Mouse (Mus musculus): ENCODE results near the gene Calcrl. TPM values are rescaled to one million over a fixed set of nuclear protein-coding genes. Genes with fewer than 3 reads are reported as not detected.

The Calcrl gene
- polyA plus RNA-seq, 1 experiment from 2014 or later = 12.7 TPM

- no peaks in the 10 kb centered on the region for H3K4me1 ChIP-seq (replicated peaks)
- H3K9ac ChIP-seq (replicated peaks) = no peak overlapping the region
- no peak overlapping the region for H3K4me3 ChIP-seq (replicated peaks)
- H3K36me3 ChIP-seq = no peaks in the 10 kb centered on the region
- no peaks in the 10 kb centered on the region for H3K9me3 ChIP-seq
- no peak overlapping the region for H3K4me2 ChIP-seq
- H3K27ac ChIP-seq = no peak overlapping the region
- no peak for ATAC-seq (ENCODE audit: insufficient number of reproducible peaks, insufficient read depth, low FRiP score, low TSS enrichment, low read depth)
- H3K27me3 ChIP-seq = no peaks in the 10 kb centered on the region
These were observed 58.5 kb downstream of the Calcrl start for GRCm38 (mm10) chr2:84366742-84367141.

- no peaks in the 10 kb centered on the region for H3K9me3 ChIP-seq
- H3K4me2 ChIP-seq = no peak overlapping the region
- no peak overlapping the region for H3K4me3 ChIP-seq (replicated peaks)
- ATAC-seq (ENCODE audit: insufficient number of reproducible peaks, insufficient read depth, low FRiP score, low TSS enrichment, low read depth) = no peak
- 91% methylated on average over 3 of the region's 3 CpGs for WGBS
- H3K9ac ChIP-seq (replicated peaks) = no peak overlapping the region
- no peaks in the 10 kb centered on the region for H3K4me1 ChIP-seq (replicated peaks)
- H3K36me3 ChIP-seq = no peaks in the 10 kb centered on the region
- no peaks in the 10 kb centered on the region for H3K27me3 ChIP-seq
- no peak overlapping the region for H3K27ac ChIP-seq
These were observed 59.9 kb downstream of the Calcrl start for GRCm38 (mm10) chr2:84365266-84365665.

- H3K27ac ChIP-seq = no peak overlapping the region
- H3K4me1 ChIP-seq (replicated peaks) = no peaks in the 10 kb centered on the region
- H3K27me3 ChIP-seq = no peaks in the 10 kb centered on the region
- no peaks in the 10 kb centered on the region for H3K36me3 ChIP-seq
- ATAC-seq (ENCODE audit: insufficient number of reproducible peaks, insufficient read depth, low FRiP score, low TSS enrichment, low read depth) = 0 out of 2 replicates have a peak, but pooled peaks have one; percentile 31
- H3K9ac ChIP-seq (replicated peaks) = no peak overlapping the region
- 87% methylated on average over 6 of the region's 6 CpGs for WGBS
- H3K4me2 ChIP-seq = no peak overlapping the region
- no peak overlapping the region for H3K4me3 ChIP-seq (replicated peaks)
- no peaks in the 10 kb centered on the region for H3K9me3 ChIP-seq
These were observed 62.2 kb downstream of the Calcrl start for GRCm38 (mm10) chr2:84362779-84363719.

GRCm38 (mm10) chr2:84358690-84359343, 66.4 kb downstream of the Calcrl start:
- 55% methylated on average over 3 of the region's 3 CpGs for WGBS
- no peak overlapping the region for H3K27ac ChIP-seq
- H3K9me3 ChIP-seq = no peaks in the 10 kb centered on the region
- no peaks in the 10 kb centered on the region for H3K36me3 ChIP-seq
- no peak overlapping the region for H3K4me2 ChIP-seq
- no peak overlapping the region for H3K9ac ChIP-seq (replicated peaks)
- H3K4me3 ChIP-seq (replicated peaks) = no peak overlapping the region
- H3K4me1 ChIP-seq (replicated peaks) = no peaks in the 10 kb centered on the region
- no peak for ATAC-seq (ENCODE audit: insufficient number of reproducible peaks, insufficient read depth, low FRiP score, low TSS enrichment, low read depth)
- H3K27me3 ChIP-seq = no peaks in the 10 kb centered on the region

GRCm38 (mm10) chr2:84355281-84355680, 69.9 kb downstream of the Calcrl start:
- Histone ChIP-seq H3K4me1 (replicated peaks) (no peaks in the 10 kb centered on the region), H3K27me3 (no peaks in the 10 kb centered on the region), H3K36me3 (no peaks in the 10 kb centered on the region), H3K4me2 (no peak overlapping the region), H3K9me3 (no peaks in the 10 kb centered on the region), H3K9ac (replicated peaks) (no peak overlapping the region), H3K27ac (no peak overlapping the region), H3K4me3 (replicated peaks) (no peak overlapping the region)
- 46% methylated on average over 4 of the region's 4 CpGs for WGBS
- ATAC-seq (ENCODE audit: insufficient number of reproducible peaks, insufficient read depth, low FRiP score, low TSS enrichment, low read depth) = no peak

- Histone ChIP-seq H3K4me2 (no peak overlapping the region), H3K4me3 (replicated peaks) (no peak overlapping the region), H3K9ac (replicated peaks) (no peak overlapping the region), H3K4me1 (replicated peaks) (no peaks in the 10 kb centered on the region), H3K9me3 (no peaks in the 10 kb centered on the region), H3K27me3 (no peaks in the 10 kb centered on the region), H3K36me3 (no peaks in the 10 kb centered on the region), H3K27ac (no peak overlapping the region)
- WGBS = 63% methylated on average over 2 of the region's 2 CpGs
- ATAC-seq (ENCODE audit: insufficient number of reproducible peaks, insufficient read depth, low FRiP score, low TSS enrichment, low read depth) = no peak
These were observed 77.8 kb downstream of the Calcrl start for GRCm38 (mm10) chr2:84347376-84347775.

- Histone ChIP-seq H3K27me3 (no peaks in the 10 kb centered on the region), H3K9ac (replicated peaks) (no peak overlapping the region), H3K9me3 (no peaks in the 10 kb centered on the region), H3K27ac (no peak overlapping the region), H3K36me3 (no peaks in the 10 kb centered on the region), H3K4me2 (no peak overlapping the region), H3K4me1 (replicated peaks) (no peaks in the 10 kb centered on the region), H3K4me3 (replicated peaks) (no peak overlapping the region)
- 59% methylated on average over 2 of the region's 2 CpGs for WGBS
- ATAC-seq (ENCODE audit: insufficient number of reproducible peaks, insufficient read depth, low FRiP score, low TSS enrichment, low read depth) = no peak
These were observed 81.5 kb downstream of the Calcrl start for GRCm38 (mm10) chr2:84343756-84344155.

- no peak for ATAC-seq (ENCODE audit: insufficient number of reproducible peaks, insufficient read depth, low FRiP score, low TSS enrichment, low read depth)
- H3K4me2 ChIP-seq = no peak overlapping the region
- no peaks in the 10 kb centered on the region for H3K4me1 ChIP-seq (replicated peaks)
- no peaks in the 10 kb centered on the region for H3K27me3 ChIP-seq
- no peak overlapping the region for H3K9ac ChIP-seq (replicated peaks)
- no peaks in the 10 kb centered on the region for H3K36me3 ChIP-seq
- no peak overlapping the region for H3K4me3 ChIP-seq (replicated peaks)
- WGBS = 81% methylated on average over 1 of the region's 1 CpGs
- no peaks in the 10 kb centered on the region for H3K9me3 ChIP-seq
- no peak overlapping the region for H3K27ac ChIP-seq
These were observed 87.3 kb downstream of the Calcrl start for GRCm38 (mm10) chr2:84337774-84338450.

GRCm38 (mm10) chr2:84336331-84336730, 88.9 kb downstream of the Calcrl start:
- no peaks in the 10 kb centered on the region for H3K27me3 ChIP-seq
- H3K4me3 ChIP-seq (replicated peaks) = no peak overlapping the region
- ATAC-seq (ENCODE audit: insufficient number of reproducible peaks, insufficient read depth, low FRiP score, low TSS enrichment, low read depth) = no peak
- 83% methylated on average over 4 of the region's 4 CpGs for WGBS
- H3K4me2 ChIP-seq = no peak overlapping the region
- no peak overlapping the region for H3K27ac ChIP-seq
- H3K36me3 ChIP-seq = no peaks in the 10 kb centered on the region
- H3K4me1 ChIP-seq (replicated peaks) = no peaks in the 10 kb centered on the region
- no peaks in the 10 kb centered on the region for H3K9me3 ChIP-seq
- H3K9ac ChIP-seq (replicated peaks) = no peak overlapping the region

GRCm38 (mm10) chr2:84316185-84316805, 108.9 kb downstream of the Calcrl start:
- H3K4me1 ChIP-seq (replicated peaks) = no peaks in the 10 kb centered on the region
- H3K36me3 ChIP-seq = no peaks in the 10 kb centered on the region
- no peak overlapping the region for H3K9ac ChIP-seq (replicated peaks)
- ATAC-seq (ENCODE audit: insufficient number of reproducible peaks, insufficient read depth, low FRiP score, low TSS enrichment, low read depth) = no peak
- no peak overlapping the region for H3K4me2 ChIP-seq
- no peaks in the 10 kb centered on the region for H3K9me3 ChIP-seq
- H3K27ac ChIP-seq = no peak overlapping the region
- 81% methylated on average over 4 of the region's 4 CpGs for WGBS
- no peaks in the 10 kb centered on the region for H3K27me3 ChIP-seq
- no peak overlapping the region for H3K4me3 ChIP-seq (replicated peaks)

- Histone ChIP-seq H3K4me3 (replicated peaks) (no peak overlapping the region), H3K4me2 (peak overlapping the region; percentile 30)
- WGBS = 20% methylated on average over 5 of the region's 5 CpGs
These were observed 128.7 kb downstream of the Calcrl start for GRCm38 (mm10) chr2:84296517-84296916.

More at GRCm38 (mm10) chr2:84296517-84296916, 128.7 kb downstream of the Calcrl start:
- Histone ChIP-seq H3K36me3 (no peaks in the 10 kb centered on the region), H3K27me3 (no peaks in the 10 kb centered on the region), H3K9me3 (no peaks in the 10 kb centered on the region), H3K4me1 (replicated peaks) (peaks cover 5% of the 10 kb centered on the region), H3K9ac (replicated peaks) (no peak overlapping the region), H3K27ac (no peak overlapping the region)
- no peak for ATAC-seq (ENCODE audit: insufficient number of reproducible peaks, insufficient read depth, low FRiP score, low TSS enrichment, low read depth)
